In genomic region chr9:58084586-58084985, GRCm38 (mm10) we compare ENCODE assay signal across 23 mouse cellular contexts. TPM values are rescaled to one million over a fixed set of nuclear protein-coding genes. Genes with fewer than 3 reads are reported as not detected.
DNase-seq lines count a peak whose midpoint lies in the region; ATAC-seq lines count a peak whose summit lies in the region.
"Had no signal": no experiment of that assay in that cellular context is flagged by ENCODE, and none has a peak within 500 bp of the region (broad histone marks: within the 10 kb centered on the region; RNA-seq: fewer than 3 reads in every experiment).

No protein-coding gene starts in this region.

- H3K36me3 ChIP-seq in midbrain, embryonic 10.5 days: no peaks in the 10 kb centered on the region
- H3K36me3 ChIP-seq in midbrain, embryonic 11.5 days (ENCODE audit: control insufficient read depth, insufficient read depth, low read length): no peaks in the 10 kb centered on the region
- H3K36me3 ChIP-seq in forebrain, embryonic 12.5 days (replicated peaks): no peaks in the 10 kb centered on the region
- H3K36me3 ChIP-seq in hindbrain, embryonic 13.5 days: no peaks in the 10 kb centered on the region
- no peaks in the 10 kb centered on the region for H3K36me3 ChIP-seq in midbrain, embryonic 15.5 days (replicated peaks)
- H3K36me3 ChIP-seq: embryonic facial prominence, embryonic 12.5 days had no signal

- no peak overlapping the region for H3K9ac ChIP-seq in midbrain, embryonic 11.5 days (ENCODE audit: low read length)
- no peak overlapping the region for H3K9ac ChIP-seq in forebrain, embryonic 12.5 days
- no peak overlapping the region for H3K9ac ChIP-seq in hindbrain, embryonic 13.5 days
- no peak overlapping the region for H3K9ac ChIP-seq in midbrain, embryonic 15.5 days
- H3K9ac ChIP-seq: embryonic facial prominence, embryonic 12.5 days had no signal

- H3K4me2 ChIP-seq in midbrain, embryonic 11.5 days: no peak overlapping the region
- peak overlapping the region; percentile 22 for H3K4me2 ChIP-seq in forebrain, embryonic 12.5 days
- no peak overlapping the region for H3K4me2 ChIP-seq in hindbrain, embryonic 13.5 days
- no peak overlapping the region for H3K4me2 ChIP-seq in midbrain, embryonic 15.5 days
- H3K4me2 ChIP-seq: embryonic facial prominence, embryonic 12.5 days had no signal

- H3K4me1 ChIP-seq in midbrain, embryonic 10.5 days: peaks cover 45% of the 10 kb centered on the region
- H3K4me1 ChIP-seq in midbrain, embryonic 11.5 days (ENCODE audit: control insufficient read depth, insufficient read depth, low read length): peaks cover 23% of the 10 kb centered on the region
- peaks cover 42% of the 10 kb centered on the region for H3K4me1 ChIP-seq in forebrain, embryonic 12.5 days
- H3K4me1 ChIP-seq in hindbrain, embryonic 13.5 days (replicated peaks): peaks cover 56% of the 10 kb centered on the region
- H3K4me1 ChIP-seq in midbrain, embryonic 15.5 days: peaks cover 46% of the 10 kb centered on the region

- H3K27ac ChIP-seq in midbrain, embryonic 10.5 days (replicated peaks): peak overlapping the region; percentile 73
- H3K27ac ChIP-seq in midbrain, embryonic 11.5 days (ENCODE audit: low read depth, low read length): no peak overlapping the region
- H3K27ac ChIP-seq in forebrain, embryonic 12.5 days: peak overlapping the region; percentile 89
- peak overlapping the region; percentile 37 for H3K27ac ChIP-seq in hindbrain, embryonic 13.5 days
- peak overlapping the region; percentile 58 for H3K27ac ChIP-seq in midbrain, embryonic 15.5 days
- H3K27ac ChIP-seq: embryonic facial prominence, embryonic 12.5 days; left cerebral cortex, adult 2 months had no signal

- no peak for DNase-seq in midbrain, embryonic 10.5 days (ENCODE audit: low spot score)
- no peak for DNase-seq in midbrain, embryonic 11.5 days (ENCODE audit: low spot score, missing footprints)
- no peak for DNase-seq in gastrocnemius, adult 8-10 months (ENCODE audit: low spot score in 2 of 2)
- no peak for DNase-seq in ovary, postnatal 10 days (ENCODE audit: low spot score)
- no peak for DNase-seq in lung, postnatal 4 days
- DNase-seq: adrenal gland, postnatal 36 days; cerebellum, adult 8-10 months; gastrocnemius, postnatal 36 days; liver; right cerebral cortex, adult 18-20 months; thymus, postnatal 14 days had no signal

- peaks cover 25% of the 10 kb centered on the region for H3K27me3 ChIP-seq in midbrain, embryonic 10.5 days (ENCODE audit: low read depth, poor library complexity, severe bottlenecking)
- no peaks in the 10 kb centered on the region; the same call in 1 of the 2 replicates for H3K27me3 ChIP-seq in midbrain, embryonic 11.5 days (ENCODE audit: control insufficient read depth, insufficient read depth, low read length)
- 0 out of 2 replicates have a peak, but pooled peaks cover 4% of the 10 kb centered on the region for H3K27me3 ChIP-seq in forebrain, embryonic 12.5 days
- peaks cover 23% of the 10 kb centered on the region for H3K27me3 ChIP-seq in hindbrain, embryonic 13.5 days
- no peaks in the 10 kb centered on the region for H3K27me3 ChIP-seq in midbrain, embryonic 15.5 days (replicated peaks)
- H3K27me3 ChIP-seq: embryonic facial prominence, embryonic 12.5 days had no signal

- no peak for ATAC-seq in midbrain, embryonic 11.5 days (ENCODE audit: low FRiP score)
- ATAC-seq in forebrain, embryonic 12.5 days (ENCODE audit: low FRiP score): peak; percentile 57; the same call in 1 of the 2 replicates
- ATAC-seq in hindbrain, embryonic 13.5 days (ENCODE audit: low FRiP score): peak; percentile 27; the same call in 1 of the 2 replicates
- no peak; the same call in 1 of the 2 replicates for ATAC-seq in midbrain, embryonic 15.5 days (replicated peaks)
- ATAC-seq: intestine, postnatal 0 days had no signal

- H3K4me3 ChIP-seq in midbrain, embryonic 10.5 days: no peak overlapping the region
- H3K4me3 ChIP-seq in midbrain, embryonic 11.5 days (ENCODE audit: low read depth, low read length): no peak overlapping the region
- H3K4me3 ChIP-seq in forebrain, embryonic 12.5 days (replicated peaks): no peak overlapping the region
- H3K4me3 ChIP-seq in hindbrain, embryonic 13.5 days: no peak overlapping the region
- no peak overlapping the region for H3K4me3 ChIP-seq in midbrain, embryonic 15.5 days
- H3K4me3 ChIP-seq: embryonic facial prominence, embryonic 12.5 days; erythroblast, embryonic 14.5 days; left cerebral cortex, adult 2 months had no signal

- no peaks in the 10 kb centered on the region for H3K9me3 ChIP-seq in midbrain, embryonic 10.5 days (replicated peaks)
- H3K9me3 ChIP-seq in midbrain, embryonic 11.5 days (ENCODE audit: control insufficient read depth, low read length): no peaks in the 10 kb centered on the region
- no peaks in the 10 kb centered on the region for H3K9me3 ChIP-seq in forebrain, embryonic 12.5 days
- no peaks in the 10 kb centered on the region for H3K9me3 ChIP-seq in hindbrain, embryonic 13.5 days
- no peaks in the 10 kb centered on the region for H3K9me3 ChIP-seq in midbrain, embryonic 15.5 days
- H3K9me3 ChIP-seq: embryonic facial prominence, embryonic 12.5 days had no signal

- 34% methylated on average over 8 of the region's 8 CpGs for WGBS in midbrain, embryonic 10.5 days
- WGBS in midbrain, embryonic 11.5 days: 26% methylated on average over 8 of the region's 8 CpGs
- 19% methylated on average over 8 of the region's 8 CpGs for WGBS in forebrain, embryonic 12.5 days
- WGBS in hindbrain, embryonic 13.5 days: 12% methylated on average over 8 of the region's 8 CpGs
- WGBS in midbrain, embryonic 15.5 days: 16% methylated on average over 8 of the region's 8 CpGs

RNA-seq across cellular contexts. Expression of gene Stra6, which starts 21.0 kb away (rescaled TPM):
- 15.2 TPM in 2 replicates for polyA plus RNA-seq in midbrain, embryonic 10.5 days (2016; fragmentation: Nextera tagmentation; extraction: Ambion mirVana)
- 7.3 and 9.7 TPM in 2 replicates for polyA plus RNA-seq in midbrain, embryonic 11.5 days (2014; fragmentation: Nextera tagmentation; extraction: Ambion mirVana)
- polyA plus RNA-seq in forebrain, embryonic 12.5 days (2016; fragmentation: Nextera tagmentation; extraction: Ambion mirVana): 10.7 and 11.6 TPM in 2 replicates
- polyA plus RNA-seq in hindbrain, embryonic 13.5 days (2015; fragmentation: Nextera tagmentation; extraction: Ambion mirVana): 19.1 and 20.1 TPM in 2 replicates
- polyA plus RNA-seq in midbrain, embryonic 15.5 days (2015; fragmentation: Nextera tagmentation; extraction: Ambion mirVana): 15.0 and 15.7 TPM in 2 replicates
- total RNA-seq in gastrocnemius, adult 8-10 months (2022): under 1 TPM in 3 of 4 experiments, not detected in 1; 0.10 to 0.43 (median 0.19) TPM
- total RNA-seq: common myeloid progenitor, adult 5-6 weeks; hematopoietic stem cell, adult 5-6 weeks; megakaryocyte-erythroid progenitor cell, adult 5-6 weeks; MEL had no signal
- polyA plus RNA-seq: erythroblast, embryonic 14.5 days; liver, embryonic 16.5 days had no signal

RNA-seq across cellular contexts. Expression of gene Ccdc33, which starts 34.0 kb away (rescaled TPM):
- polyA plus RNA-seq in midbrain, embryonic 10.5 days (2016; fragmentation: Nextera tagmentation; extraction: Ambion mirVana): 0.51 and 0.62 TPM in 2 replicates
- 0.41 and 0.90 TPM in 2 replicates for polyA plus RNA-seq in midbrain, embryonic 11.5 days (2014; fragmentation: Nextera tagmentation; extraction: Ambion mirVana)
- 1.5 and 2.4 TPM in 2 replicates for polyA plus RNA-seq in forebrain, embryonic 12.5 days (2016; fragmentation: Nextera tagmentation; extraction: Ambion mirVana)
- polyA plus RNA-seq in hindbrain, embryonic 13.5 days (2015; fragmentation: Nextera tagmentation; extraction: Ambion mirVana): 0.81 and 0.91 TPM in 2 replicates
- polyA plus RNA-seq in midbrain, embryonic 15.5 days (2015; fragmentation: Nextera tagmentation; extraction: Ambion mirVana): 0.36 and 0.79 TPM in 2 replicates
- total RNA-seq in gastrocnemius, adult 8-10 months (2022): not detected
- total RNA-seq: common myeloid progenitor, adult 5-6 weeks; gastrocnemius, postnatal 36 days; hematopoietic stem cell, adult 5-6 weeks; megakaryocyte-erythroid progenitor cell, adult 5-6 weeks; MEL had no signal
- polyA plus RNA-seq: erythroblast, embryonic 14.5 days; liver, embryonic 16.5 days had no signal

Comparison
In these comparisons a context has a peak if more than half of its experiments do, and no peak if none do; other contexts are left out.
1. ATAC-seq: peak in forebrain, embryonic 12.5 days (single experiment) and hindbrain, embryonic 13.5 days (single experiment); none in midbrain, embryonic 11.5 days (single experiment) and midbrain, embryonic 15.5 days (single experiment).